Mouse (Mus musculus) liver, embryonic 11.5 days (tissue): ENCODE data around the gene Pmis2. TPM values are rescaled to one million over a fixed set of nuclear protein-coding genes. Genes with fewer than 3 reads are reported as not detected.

Experiments used
- ATAC-seq: fragments of 200-750 bp; cut with Nextera tagmentation; replicated peaks from 2 replicates; pipeline ENCODE4 v1.8.0; 2017; ENCODE audit warnings: moderate number of reproducible peaks, mild to moderate bottlenecking, moderate TSS enrichment, moderate library complexity; ENCODE audit not compliant: low FRiP score
- DNase-seq: peaks from one replicate; pipeline ENCODE4 v3.0.0-alpha.2; 2017; ENCODE audit warnings: low spot score
- H3K27ac ChIP-seq: fragments of 300-500 bp; sonication (generic); 2 replicates; pipeline ENCODE4 v1.5.1; 2014; ENCODE audit warnings: mild to moderate bottlenecking, low read depth, low read length, control low read depth
- H3K27me3 ChIP-seq: fragments of 300-500 bp; sonication (generic); replicated peaks from 2 replicates; pipeline ENCODE4 v1.6.1; 2014; ENCODE audit warnings: low read length, mixed read lengths; ENCODE audit not compliant: control insufficient read depth, insufficient read depth
- H3K36me3 ChIP-seq: fragments of 300-500 bp; sonication (generic); 2 replicates; pipeline ENCODE4 v1.6.1; 2014; ENCODE audit warnings: mild to moderate bottlenecking, low read length, moderate library complexity, mixed read lengths; ENCODE audit not compliant: control insufficient read depth, insufficient read depth
- H3K4me1 ChIP-seq: fragments of 300-500 bp; sonication (generic); replicated peaks from 2 replicates; pipeline ENCODE4 v1.6.1; 2014; ENCODE audit warnings: low read length, mixed read lengths; ENCODE audit not compliant: control insufficient read depth, insufficient read depth
- H3K4me2 ChIP-seq: fragments of 300-500 bp; sonication (generic); 2 replicates; pipeline ENCODE4 v1.6.1; 2014; ENCODE audit warnings: mild to moderate bottlenecking, control low read depth, moderate library complexity
- H3K4me3 ChIP-seq: fragments of 300-500 bp; sonication (generic); 2 replicates; pipeline ENCODE4 v1.5.1; 2014; ENCODE audit warnings: low read depth, low read length, control low read depth
- H3K9ac ChIP-seq: fragments of 300-500 bp; sonication (generic); 2 replicates; pipeline ENCODE4 v1.6.1; 2014; ENCODE audit warnings: low read depth, low read length, control low read depth
- H3K9me3 ChIP-seq: fragments of 300-500 bp; sonication (generic); 2 replicates; pipeline ENCODE4 v1.6.1; 2016; ENCODE audit warnings: low read length, inconsistent platforms, mixed read lengths; ENCODE audit not compliant: control insufficient read depth
- WGBS: fragments of 180-500 bp; shearing (Covaris S2); extraction: QIAGEN DNeasy Blood & Tissue Kit; methylation state at CpG from one replicate; pipeline ENCODE4 v1.1.7; 2014; 5-methylcytosine and 5-hydroxymethylcytosine counted together
- polyA plus RNA-seq: library from polyadenylated mRNA; unstranded; fragments of >200 nt; fragmentation: Nextera tagmentation; extraction: Ambion mirVana; gene quantifications from 2 replicates; pipeline ENCODE4 v1.2.1, GENCODE M21; 2014

Gene Pmis2
- polyA plus RNA-seq, 1 experiment from 2014 or later = not detected

GRCm38 (mm10) chr7:30649591-30650540 is 21.5 kb downstream of the Pmis2 start, which contains the start of gene Rbm42:
Rbm42 (minus strand) TSS chr7:30650317.
- Histone ChIP-seq H3K4me1 (peaks cover 4% of the 10 kb centered on the region), H3K36me3 (peaks cover 29% of the 10 kb centered on the region), H3K27me3 (no peaks in the 10 kb centered on the region), H3K4me3 (peak within 1 kb of the TSS; percentile 89), H3K4me2 (peak within 1 kb of the TSS; percentile 97), H3K27ac (no peak within 1 kb of the TSS), H3K9ac (peak within 1 kb of the TSS; percentile 85), H3K9me3 (no peaks in the 10 kb centered on the region)
- WGBS = 2% methylated on average over 59 of the region's 59 CpGs
- peak; percentile 100 for ATAC-seq
- DNase-seq = peak; percentile 97

GRCm38 (mm10) chr7:30639083-30639482 is 32.3 kb downstream of the Pmis2 start:
- H3K4me3 ChIP-seq = no peak overlapping the region
- H3K36me3 ChIP-seq = peaks cover 21% of the 10 kb centered on the region
- no peak overlapping the region for H3K9ac ChIP-seq
- H3K27me3 ChIP-seq = peaks cover 24% of the 10 kb centered on the region
- H3K4me1 ChIP-seq = peaks cover 21% of the 10 kb centered on the region; the same call in 1 of the 2 replicates
- DNase-seq = no peak
- no peak overlapping the region for H3K27ac ChIP-seq
- H3K9me3 ChIP-seq = no peaks in the 10 kb centered on the region
- WGBS = 25% methylated on average over 4 of the region's 4 CpGs
- no peak overlapping the region for H3K4me2 ChIP-seq
- no peak for ATAC-seq

- Histone ChIP-seq H3K27ac (no peak overlapping the region), H3K4me2 (peak overlapping the region; percentile 68), H3K4me1 (peaks cover 21% of the 10 kb centered on the region; the same call in 1 of the 2 replicates), H3K4me3 (no peak overlapping the region), H3K9ac (0 out of 2 replicates have a peak overlapping the region, but pooled peaks have one; percentile 5), H3K36me3 (peaks cover 7% of the 10 kb centered on the region; the same call in 1 of the 2 replicates), H3K9me3 (no peaks in the 10 kb centered on the region), H3K27me3 (peaks cover 42% of the 10 kb centered on the region)
- 19% methylated on average over 11 of the region's 11 CpGs for WGBS
- DNase-seq = no peak
- ATAC-seq = no peak; the same call in 1 of the 2 replicates
Observed at GRCm38 (mm10) chr7:30636395-30636794, 35.0 kb downstream of the Pmis2 start.

GRCm38 (mm10) chr7:30635752-30636151 is 35.7 kb downstream of the Pmis2 start, which contains the start of gene Etv2:
Etv2 (minus strand) TSS chr7:30635852.
- H3K27me3 ChIP-seq = peaks cover 42% of the 10 kb centered on the region

GRCm38 (mm10) chr7:30634621-30635020 is 36.8 kb downstream of the Pmis2 start:
- H3K4me3 ChIP-seq = peak overlapping the region; percentile 38
- peak overlapping the region; percentile 68 for H3K4me2 ChIP-seq
- no peak overlapping the region for H3K27ac ChIP-seq
- H3K9ac ChIP-seq = no peak overlapping the region
- H3K9me3 ChIP-seq = no peaks in the 10 kb centered on the region
- peaks cover 42% of the 10 kb centered on the region for H3K27me3 ChIP-seq
- ATAC-seq (peak; percentile 72), DNase-seq (peak; percentile 80)
- no peaks in the 10 kb centered on the region for H3K36me3 ChIP-seq
- 2% methylated on average over 20 of the region's 20 CpGs for WGBS
- peaks cover 21% of the 10 kb centered on the region; the same call in 1 of the 2 replicates for H3K4me1 ChIP-seq

More at GRCm38 (mm10) chr7:30635752-30636151, 35.7 kb downstream of the Pmis2 start, which contains the start of gene Etv2:
- H3K9ac ChIP-seq = 0 out of 2 replicates have a peak within 1 kb of the TSS, but pooled peaks have one; percentile 5
- WGBS = 5% methylated on average over 5 of the region's 5 CpGs
- ATAC-seq (no peak), DNase-seq (no peak)
- H3K9me3 ChIP-seq = no peaks in the 10 kb centered on the region
- peak within 1 kb of the TSS; percentile 38 for H3K4me3 ChIP-seq
- H3K27ac ChIP-seq = no peak within 1 kb of the TSS
- peaks cover 3% of the 10 kb centered on the region; the same call in 1 of the 2 replicates for H3K36me3 ChIP-seq
- peak within 1 kb of the TSS; percentile 68 for H3K4me2 ChIP-seq
- peaks cover 21% of the 10 kb centered on the region; the same call in 1 of the 2 replicates for H3K4me1 ChIP-seq

GRCm38 (mm10) chr7:30633762-30634412 is 37.5 kb downstream of the Pmis2 start:
- no peak for DNase-seq
- 18% methylated on average over 27 of the region's 27 CpGs for WGBS

GRCm38 (mm10) chr7:30629013-30629412 is 42.4 kb downstream of the Pmis2 start:
- Histone ChIP-seq H3K36me3 (peaks cover 6% of the 10 kb centered on the region; the same call in 1 of the 2 replicates), H3K9me3 (no peaks in the 10 kb centered on the region), H3K4me3 (no peak overlapping the region), H3K4me1 (peaks cover 7% of the 10 kb centered on the region), H3K27me3 (peaks cover 17% of the 10 kb centered on the region), H3K9ac (no peak overlapping the region), H3K27ac (no peak overlapping the region), H3K4me2 (no peak overlapping the region)
- DNase-seq (no peak), ATAC-seq (no peak)

More at GRCm38 (mm10) chr7:30633762-30634412, 37.5 kb downstream of the Pmis2 start:
- no peaks in the 10 kb centered on the region for H3K9me3 ChIP-seq
- H3K27ac ChIP-seq = no peak overlapping the region
- H3K36me3 ChIP-seq = no peaks in the 10 kb centered on the region
- no peak overlapping the region; the same call in 1 of the 2 replicates for H3K9ac ChIP-seq
- H3K27me3 ChIP-seq = peaks cover 42% of the 10 kb centered on the region
- ATAC-seq = no peak
- peak overlapping the region; percentile 68 for H3K4me2 ChIP-seq
- H3K4me1 ChIP-seq = peaks cover 17% of the 10 kb centered on the region; the same call in 1 of the 2 replicates
- no peak overlapping the region for H3K4me3 ChIP-seq

GRCm38 (mm10) chr7:30626647-30627046 is 44.8 kb downstream of the Pmis2 start:
- peaks cover 25% of the 10 kb centered on the region for H3K36me3 ChIP-seq
- H3K4me3 ChIP-seq = no peak overlapping the region
- H3K27me3 ChIP-seq = no peaks in the 10 kb centered on the region
- H3K4me1 ChIP-seq = peaks cover 7% of the 10 kb centered on the region
- no peak overlapping the region for H3K27ac ChIP-seq
- no peaks in the 10 kb centered on the region for H3K9me3 ChIP-seq
- 80% methylated on average over 5 of the region's 5 CpGs for WGBS
- no peak overlapping the region for H3K9ac ChIP-seq
- H3K4me2 ChIP-seq = peak overlapping the region; percentile 93; the same call in 1 of the 2 replicates
- no peak for ATAC-seq
- no peak for DNase-seq
